Mouse (Mus musculus) olfactory bulb, adult 2 months (tissue): ENCODE measurements around the gene Ncln.

ENCODE experiments used
- CTCF ChIP-seq: fragments of 200-500 bp; IDR thresholded peaks from 2 replicates; pipeline ENCODE4 v1.5.1; 2012; ENCODE audit warnings: low read depth, mild to moderate bottlenecking, low read length, moderate library complexity; ENCODE audit not compliant: insufficient read depth
- POLR2A ChIP-seq: fragments of 200-500 bp; IDR thresholded peaks from 2 replicates; pipeline ENCODE4 v1.6.1; 2012; ENCODE audit warnings: mild to moderate bottlenecking, low read depth, low read length, moderate library complexity; ENCODE audit not compliant: insufficient read depth

DNA sequence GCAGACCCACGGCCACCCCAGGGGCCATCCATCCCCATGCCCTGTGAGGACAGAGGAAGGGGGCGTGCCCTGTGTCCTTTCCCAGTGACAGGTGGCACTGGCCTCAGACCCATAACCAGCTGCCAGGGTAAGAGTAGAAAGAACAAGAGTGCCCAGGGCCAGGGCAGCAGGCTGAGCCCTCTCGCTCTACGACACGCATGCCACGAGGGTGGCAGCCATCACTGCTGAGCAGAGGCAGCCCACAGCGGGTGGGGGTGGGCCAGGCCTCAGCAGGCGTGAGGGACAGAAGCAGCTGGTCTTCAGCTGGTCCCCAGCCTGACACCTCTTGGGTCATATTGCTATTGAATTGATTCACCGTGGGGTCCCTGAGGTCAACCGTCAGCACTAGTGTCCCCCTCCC is 9.7 kb downstream of the Ncln start:
- TF ChIP-seq POLR2A (no peak), CTCF (no peak)
